Comparison of ENCODE assay signal across 8 mouse cellular contexts in genomic region chrX:141175353-141175752, GRCm38 (mm10).
DNase-seq lines count a peak whose midpoint lies in the region.

No protein-coding gene starts in this region.

- DNase-seq in adrenal gland, postnatal 10 days, result peak; percentile 16
- DNase-seq in adrenal gland, postnatal 4 days (ENCODE audit: low spot score in 2 of 2), result no peak
- DNase-seq in left cerebral cortex, adult 18-20 months (ENCODE audit: low spot score in 2 of 2), result peak; percentile 34 to 39
- DNase-seq in left cerebral cortex, adult 11 months (ENCODE audit: low spot score), result no peak
- DNase-seq in adipocyte (ENCODE audit: low spot score), result peak; percentile 44
- DNase-seq in heart, postnatal 4 days, result peak; percentile 37
- DNase-seq in mesoderm, embryonic 11.5 days (ENCODE audit: low read depth, low spot score), result peak; percentile 50
- DNase-seq in urinary bladder, postnatal 10 days (ENCODE audit: low spot score), result no peak

Comparison
In these comparisons a context has a peak if more than half of its experiments do, and no peak if none do; other contexts are left out.
1. DNase-seq: peak in adrenal gland, postnatal 10 days (single experiment), left cerebral cortex, adult 18-20 months (2 of 2), adipocyte (single experiment), heart, postnatal 4 days (single experiment) and mesoderm, embryonic 11.5 days (single experiment); none in adrenal gland, postnatal 4 days (0 of 2), left cerebral cortex, adult 11 months (single experiment) and urinary bladder, postnatal 10 days (single experiment).